Mouse (Mus musculus) embryo, embryonic 10 days (tissue): Measurements from ENCODE around the gene P2rx4.

ENCODE experiments used
- DNase-seq: peaks from one replicate; pipeline ENCODE4 v3.0.0-alpha.2; 2015; ENCODE audit warnings: low spot score

The P2rx4 gene

GRCm38 (mm10) chr5:122756680-122757079 lies 49.3 kb downstream of the P2rx4 start:
- DNase-seq, result no peak

GRCm38 (mm10) chr5:122763271-122764031 lies 56.1 kb downstream of the P2rx4 start:
- no peak for DNase-seq

DNA sequence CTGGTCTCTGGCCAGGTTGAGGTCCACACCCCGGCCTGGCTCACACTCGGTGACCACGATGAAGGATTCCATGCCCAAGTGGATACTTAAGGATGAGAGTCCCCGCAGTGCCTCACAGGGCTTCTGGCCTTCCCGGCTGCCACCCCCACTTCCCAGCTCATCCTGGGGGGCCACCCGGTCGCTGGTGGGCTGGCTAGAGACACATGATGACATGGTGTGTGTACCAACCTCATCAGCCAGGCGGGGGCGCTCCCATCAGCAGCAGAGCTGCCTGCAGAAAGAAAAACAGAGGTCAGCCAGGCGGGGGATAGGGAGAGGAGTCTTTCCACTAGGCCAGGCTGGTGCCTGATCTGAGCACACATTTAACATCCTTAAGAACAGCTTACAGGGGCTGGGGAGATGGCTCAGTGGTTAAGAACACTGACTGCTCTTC lies 56.7 kb downstream of the P2rx4 start:
- no peak for DNase-seq

GRCm38 (mm10) chr5:122767283-122767682 lies 59.9 kb downstream of the P2rx4 start:
- no peak for DNase-seq

DNA sequence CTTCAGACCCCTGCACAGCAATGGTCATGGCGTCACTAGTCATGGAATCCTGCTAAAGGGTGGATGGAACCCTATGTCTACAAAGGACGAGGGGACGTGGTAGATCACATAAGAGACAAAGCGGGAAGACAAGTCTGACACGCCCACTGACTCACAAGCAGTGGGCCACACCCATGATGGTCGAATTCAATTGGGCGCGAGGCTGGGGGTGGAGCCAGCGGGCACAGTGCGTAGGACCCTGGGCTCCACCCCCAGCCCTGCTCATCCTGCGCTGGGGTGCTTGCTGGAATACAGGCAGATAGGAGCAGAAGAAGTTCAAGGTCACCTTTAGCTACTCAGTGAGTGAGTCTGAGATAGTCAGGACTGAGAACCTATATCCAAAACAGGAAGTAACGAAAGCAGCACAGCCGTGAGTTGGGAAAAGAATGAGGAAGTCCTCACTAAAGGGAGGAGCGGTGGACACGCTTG lies 61.8 kb downstream of the P2rx4 start:
- DNase-seq, result no peak

DNA sequence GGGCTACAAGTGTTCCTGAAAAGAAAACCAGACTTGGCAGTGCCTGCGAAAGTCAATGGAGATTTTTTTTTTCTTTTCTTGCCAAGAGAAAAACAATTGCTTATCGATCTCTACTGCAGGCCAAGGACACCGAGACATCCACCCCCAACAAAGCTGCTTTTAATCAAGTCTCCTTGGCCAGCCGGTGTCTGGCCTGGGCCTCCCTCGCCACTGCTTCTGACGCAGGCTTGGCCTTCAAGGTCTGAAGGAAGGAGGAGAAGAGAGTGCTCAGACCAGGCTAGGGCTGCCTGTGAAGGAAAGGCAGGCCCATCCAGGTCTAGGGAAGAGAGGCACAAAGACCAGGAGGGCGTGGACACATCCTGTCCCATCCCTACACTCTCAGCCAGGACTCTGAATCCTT lies 63.0 kb downstream of the P2rx4 start:
- DNase-seq, result no peak

DNA sequence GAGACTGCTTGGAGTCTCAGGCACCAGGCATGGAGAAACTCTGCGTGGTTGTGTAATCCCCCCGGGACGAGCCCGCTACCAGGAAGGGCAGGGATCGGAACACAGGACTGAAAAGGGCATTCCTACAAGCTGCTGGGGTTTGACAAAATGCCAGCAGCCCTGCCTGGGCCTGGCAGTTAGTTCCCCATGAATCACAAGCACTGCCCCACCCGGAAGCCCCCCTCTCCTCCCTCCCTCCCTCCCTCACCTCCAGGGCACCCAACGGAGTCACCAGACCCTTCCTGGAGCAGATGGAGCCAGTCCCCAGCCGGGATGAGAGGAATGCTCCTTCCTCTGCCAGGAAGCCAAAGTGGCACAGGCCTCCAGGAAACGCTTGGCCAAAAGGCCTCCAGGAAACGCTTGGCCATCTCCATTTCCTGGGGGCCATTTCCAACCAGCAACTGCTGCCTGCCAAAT lies 63.5 kb downstream of the P2rx4 start:
- no peak for DNase-seq

GRCm38 (mm10) chr5:122771428-122771827 lies 64.1 kb downstream of the P2rx4 start:
- DNase-seq, result no peak

DNA sequence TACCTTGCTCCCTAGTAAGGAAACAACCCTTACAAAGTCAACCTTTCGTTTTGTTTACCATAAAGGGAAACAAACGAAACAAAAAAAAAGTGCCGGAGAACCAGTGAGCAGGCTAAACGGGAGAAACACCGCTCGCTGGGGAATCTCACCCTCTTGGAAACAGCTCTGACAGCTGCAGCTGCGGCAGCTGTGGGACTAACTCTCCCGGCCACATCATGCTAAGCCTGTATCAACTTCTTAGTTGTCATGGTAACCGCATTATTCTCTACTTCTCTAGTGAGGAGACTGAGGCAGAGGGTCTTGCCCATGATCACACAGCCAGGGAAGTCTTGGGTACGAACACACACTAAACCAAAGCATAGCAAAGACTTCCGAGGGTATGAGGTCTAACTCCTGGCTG lies 66.4 kb downstream of the P2rx4 start:
- no peak for DNase-seq

DNA sequence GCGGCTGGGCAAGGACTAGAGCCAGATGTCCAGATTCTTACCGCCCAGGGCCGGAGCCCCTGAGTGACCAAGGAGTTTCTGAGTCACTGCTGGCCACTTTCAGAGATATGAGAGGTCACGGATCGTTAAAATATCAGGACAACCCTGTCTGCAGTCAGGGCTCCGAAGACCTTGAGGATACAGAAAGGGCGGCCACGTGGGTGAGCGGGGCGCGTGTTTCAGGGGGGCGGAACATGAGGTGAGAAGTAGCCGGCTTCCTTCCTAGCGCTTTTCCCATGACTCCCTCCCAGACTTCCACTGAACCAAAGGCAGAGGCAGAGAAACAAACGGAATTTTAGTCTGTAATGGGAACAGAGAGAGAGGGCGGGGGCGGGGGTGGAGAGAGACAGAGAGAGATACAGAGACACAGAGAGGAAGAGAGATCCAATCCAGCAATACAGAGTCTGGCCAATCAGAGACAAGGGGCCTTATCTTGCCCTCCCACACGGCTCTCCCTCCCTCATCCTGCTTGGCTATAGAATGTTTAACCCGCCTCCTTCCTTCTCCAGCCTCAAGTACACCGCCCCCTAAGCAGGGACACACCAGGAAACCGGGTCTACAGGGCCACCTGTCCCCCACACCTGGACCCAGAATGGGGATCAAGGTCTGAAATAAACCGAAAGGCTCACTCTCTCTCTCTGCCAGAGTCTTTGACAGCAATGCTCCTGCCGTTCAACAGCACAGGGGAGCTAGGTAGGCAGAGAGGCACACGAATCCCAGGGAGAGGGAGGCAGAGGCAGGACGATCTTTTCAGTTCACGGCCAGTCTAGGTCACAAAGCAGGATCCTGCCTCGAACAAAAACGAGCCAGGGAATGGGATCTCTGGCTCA lies 67.6 kb downstream of the P2rx4 start:
- DNase-seq, result no peak

DNA sequence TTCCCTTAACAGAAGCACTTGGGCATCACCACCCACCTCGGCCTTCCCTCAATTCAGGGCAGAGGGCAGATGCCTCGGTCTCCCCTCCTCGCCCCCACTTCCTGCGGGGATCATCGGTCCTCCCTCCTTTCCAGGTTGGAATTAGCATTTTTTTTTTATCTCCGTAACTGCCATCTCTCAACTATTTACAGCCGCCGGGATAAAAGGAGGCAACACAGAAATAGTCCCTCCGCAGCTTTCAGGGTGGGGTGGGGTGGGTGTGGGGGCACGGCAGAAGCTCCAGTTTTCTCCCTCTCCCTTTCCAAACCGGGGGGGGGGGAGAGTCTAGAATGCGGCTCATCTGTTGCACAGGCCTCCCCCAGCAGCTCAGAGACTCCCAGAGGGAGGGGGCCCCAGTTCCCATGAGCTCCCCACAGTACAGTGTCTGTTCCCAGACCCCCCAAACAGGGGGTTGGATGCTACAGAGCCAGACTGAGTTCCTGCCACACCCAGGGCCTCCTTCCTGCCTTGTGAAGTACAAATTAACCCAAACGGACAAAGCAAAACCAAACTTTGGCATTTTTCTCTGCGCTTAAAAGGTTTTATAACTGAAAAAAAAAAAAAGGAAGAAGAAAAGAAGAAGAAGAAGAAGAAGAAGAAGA lies 68.4 kb downstream of the P2rx4 start:
- no peak for DNase-seq

GRCm38 (mm10) chr5:122777322-122777721 lies 70.0 kb downstream of the P2rx4 start:
- no peak for DNase-seq

GRCm38 (mm10) chr5:122778231-122779226 lies 71.2 kb downstream of the P2rx4 start:
- DNase-seq, result peak; percentile 29
